Mouse (Mus musculus) MEL (cell line): ENCODE data around the gene Ptpdc1.

Experiments used
- EP300 ChIP-seq, 2 experiments: IDR thresholded peaks; 2 replicates each; pipeline ENCODE4 v1.6.1; 2011; ENCODE audit warnings: improper control_type of control experiment in 2 of 2, low read length in 2 of 2, low read depth in 1 of 2, mild to moderate bottlenecking in 1 of 2
- HCFC1 ChIP-seq: IDR thresholded peaks from 2 replicates; pipeline ENCODE4 v1.6.1; 2012; ENCODE audit warnings: low read depth, mild to moderate bottlenecking, inconsistent platforms, low read length, improper control_type of control experiment, moderate library complexity
- MAX ChIP-seq: IDR thresholded peaks from 2 replicates; pipeline ENCODE4 v1.6.1; 2011; ENCODE audit warnings: low read length, improper control_type of control experiment
- POLR2A ChIP-seq, 2 experiments: IDR thresholded peaks; 2 replicates each; pipeline ENCODE4 v1.6.1; 2011 to 2012; ENCODE audit warnings: low read length in 2 of 2, mild to moderate bottlenecking in 2 of 2, control low read depth in 1 of 2, improper control_type of control experiment in 1 of 2, low read depth in 1 of 2, moderate library complexity in 1 of 2; ENCODE audit not compliant: control insufficient read depth in 1 of 2, insufficient read depth in 1 of 2, poor library complexity in 1 of 2
- ZC3H11A ChIP-seq: IDR thresholded peaks from 2 replicates; pipeline ENCODE4 v1.6.1; 2012; ENCODE audit warnings: low read depth, mild to moderate bottlenecking, inconsistent platforms, low read length, improper control_type of control experiment

DNA sequence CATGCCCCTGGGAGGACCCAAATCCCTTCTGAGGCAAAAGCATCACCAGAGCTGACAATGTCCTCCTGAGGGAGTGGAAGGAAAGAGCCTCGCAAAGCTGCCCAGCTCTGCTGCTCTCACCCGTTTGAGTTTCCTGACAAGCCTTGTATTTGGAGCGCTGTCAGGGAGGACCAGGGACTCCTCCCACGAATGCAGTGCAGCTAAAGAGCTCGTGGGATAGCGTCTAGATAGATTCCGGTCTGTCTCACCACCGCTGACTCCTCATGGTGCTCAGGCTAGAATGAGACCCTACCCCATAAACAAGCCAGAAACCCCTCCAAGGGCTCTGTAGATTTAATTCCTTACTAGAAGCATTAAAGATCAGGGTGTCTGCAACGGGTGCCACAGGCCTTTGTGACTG is 32.3 kb upstream of the Ptpdc1 start:
- TF ChIP-seq EP300 (IDR thresholded peaks at IDR 0.05; ENCODE audit: low read depth in 1 of 2, low read length in 2 of 2) = no peak
- no peak for TF ChIP-seq HCFC1
- no peak for TF ChIP-seq MAX
- no peak for TF ChIP-seq ZC3H11A
- no peak for TF ChIP-seq POLR2A (IDR thresholded peaks at IDR 0.05; ENCODE audit: control insufficient read depth in 1 of 2, insufficient read depth in 1 of 2, low read depth in 1 of 2, low read length in 2 of 2, poor library complexity in 1 of 2)
